Mouse (Mus musculus): ENCODE data around the gene Caskin1. TPM values are rescaled to one million over a fixed set of nuclear protein-coding genes. Genes with fewer than 3 reads are reported as not detected.

Gene Caskin1
- 109 and 125 TPM in 2 replicates for polyA plus RNA-seq (2012; rRNA removed)

DNA sequence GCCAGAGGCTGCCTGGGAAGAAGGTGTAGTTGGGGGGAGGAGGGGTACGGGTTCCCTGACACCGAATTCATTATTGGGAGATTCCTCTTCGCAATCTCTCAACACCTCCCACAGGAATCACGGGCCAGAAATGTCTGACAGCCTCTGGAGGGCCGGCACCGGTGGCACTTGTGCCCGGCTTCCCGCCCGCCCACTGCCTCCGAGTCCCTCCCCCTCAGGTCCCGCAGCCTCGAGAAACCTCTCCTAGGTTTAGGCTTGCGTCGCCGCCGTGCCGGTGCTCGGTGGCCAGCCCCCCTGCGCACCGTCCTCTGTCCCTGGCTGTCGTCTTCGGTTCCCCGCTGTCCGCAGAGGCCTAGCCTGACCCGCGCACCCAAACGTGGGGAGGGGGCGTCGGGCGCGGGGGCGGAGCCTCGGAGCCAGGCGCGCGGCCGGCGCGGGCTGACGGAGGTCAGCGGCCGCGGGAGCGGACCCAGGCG lies at the start of gene Caskin1:
Gene Caskin1, plus strand, starts transcription at position 416 of the 476 bp plus-strand sequence.

GRCm38 (mm10) chr17:24442632-24443155 lies 45.7 kb upstream of the Caskin1 start, which contains the start of gene Dnase1l2:
Gene Dnase1l2 (minus strand): TSS chr17:24443105.

DNA sequence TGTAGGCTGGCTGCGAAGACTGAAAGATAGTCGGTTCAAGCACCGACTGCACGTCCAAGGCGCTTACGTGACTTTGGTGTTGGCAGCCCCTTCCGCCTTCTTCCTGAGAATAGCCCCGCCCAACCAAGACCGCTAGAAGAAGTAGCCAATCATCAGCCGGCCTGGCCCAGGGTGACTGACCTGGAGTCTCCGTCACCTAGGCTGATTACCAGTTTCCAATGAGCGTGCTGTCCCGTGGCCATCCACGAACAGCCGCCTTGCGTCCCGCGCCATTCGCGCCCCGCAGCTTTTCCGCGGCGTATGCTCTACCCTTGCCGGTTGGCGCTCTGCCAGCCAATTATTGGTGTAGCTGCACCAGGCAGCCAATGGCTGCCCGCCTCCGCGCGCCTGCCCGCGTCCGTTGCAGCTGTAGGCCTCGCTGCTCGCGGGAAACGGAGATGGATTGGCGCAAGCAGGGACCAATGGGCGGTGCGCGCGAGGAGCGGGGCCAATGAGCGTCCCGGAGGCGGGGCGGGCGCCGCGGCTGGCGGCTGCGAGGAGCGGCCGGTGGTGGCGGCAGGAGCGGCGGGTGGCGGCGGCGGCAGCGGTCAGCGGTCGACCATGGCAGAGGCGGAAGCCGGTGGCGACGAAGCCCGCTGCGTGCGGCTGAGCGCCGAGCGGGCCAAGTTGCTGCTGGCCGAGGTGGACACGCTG lies 18.3 kb upstream of the Caskin1 start, which contains the start of the genes E4f1 and Pgp:
Gene E4f1, minus strand, starts transcription at position 404 of the 693 bp plus-strand sequence.
Gene Pgp, plus strand, starts transcription at position 483 of the 693 bp plus-strand sequence.

DNA sequence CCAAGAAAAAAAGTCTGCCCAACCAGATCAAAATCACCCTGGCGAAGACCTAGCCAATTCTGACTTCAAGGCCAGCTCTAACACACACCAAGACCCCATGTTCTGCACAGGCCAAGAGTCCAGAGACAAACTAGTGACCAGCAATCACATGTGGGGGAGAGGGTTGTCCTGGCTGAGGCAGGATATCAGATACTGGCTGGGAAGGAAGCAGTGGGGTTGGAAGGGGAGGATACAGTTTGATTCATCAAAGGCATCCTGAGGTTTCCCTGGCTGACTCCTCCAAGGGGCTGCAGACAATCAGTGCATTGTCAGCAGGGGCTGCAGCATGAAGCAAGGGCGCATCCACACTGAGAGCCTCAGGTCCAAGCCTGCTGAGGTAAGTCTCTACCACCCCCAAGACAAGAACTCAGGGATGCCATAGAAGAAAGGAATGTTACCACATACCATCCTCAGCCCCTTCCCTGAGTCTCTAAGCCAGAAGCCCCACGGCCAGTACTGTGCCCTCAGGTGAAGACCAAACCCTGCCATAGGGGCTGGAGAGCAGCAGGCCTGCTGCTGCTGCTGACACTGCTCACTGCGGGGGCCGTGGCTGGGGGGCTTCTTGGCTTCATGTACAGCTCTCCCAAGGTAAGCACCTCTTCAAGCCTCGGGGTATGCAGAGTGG lies 14.7 kb upstream of the Caskin1 start, which contains the start of gene Bricd5:
Gene Bricd5, plus strand, starts transcription at position 273 of the 664 bp plus-strand sequence.

GRCm38 (mm10) chr17:24478663-24479380 lies 9.6 kb upstream of the Caskin1 start, which contains the start of gene Mlst8:
Gene Mlst8 (minus strand): TSS chr17:24479078.

DNA sequence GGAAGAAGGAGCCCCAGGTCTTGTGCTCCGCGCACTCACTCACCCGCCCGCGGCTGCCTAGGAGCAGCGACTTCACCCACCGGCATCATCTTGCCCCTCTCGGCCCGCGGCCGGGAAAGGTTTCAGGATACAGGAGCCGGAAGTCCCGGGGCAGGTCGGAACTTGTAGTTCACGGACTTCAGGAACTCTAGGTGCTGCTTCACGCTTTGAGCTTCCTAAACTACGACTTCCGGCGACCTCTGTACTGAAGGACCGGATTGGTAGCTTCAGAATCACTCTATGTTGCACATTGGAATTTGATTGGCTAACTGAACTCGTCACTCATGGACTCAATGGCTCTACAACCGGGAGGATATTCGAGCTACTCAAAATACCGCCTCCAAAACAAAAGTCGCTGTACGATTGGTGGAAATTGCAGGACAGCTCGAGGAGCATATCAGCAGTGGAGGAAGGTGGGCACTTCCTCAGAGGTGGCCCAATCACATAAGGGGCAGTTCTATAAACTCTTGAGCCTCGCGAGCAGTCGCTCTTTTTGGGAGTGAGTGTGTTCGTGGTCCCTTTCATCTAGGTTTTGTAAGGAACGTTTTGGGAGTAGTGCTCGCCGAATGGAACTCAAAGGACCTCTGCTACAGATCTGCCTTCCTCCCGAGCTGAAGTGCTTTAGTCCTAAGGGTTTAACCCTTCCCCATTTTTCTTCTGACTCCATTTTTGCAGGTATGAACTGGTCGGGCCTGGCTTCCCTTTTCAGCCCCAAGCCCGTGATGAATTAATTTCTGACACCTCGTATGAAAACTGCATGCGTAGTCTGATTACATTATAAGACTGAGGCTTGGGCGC lies 39.5 kb downstream of the Caskin1 start, which contains the start of gene Traf7:
Gene Traf7, minus strand, starts transcription at position 216 of the 837 bp plus-strand sequence.

DNA sequence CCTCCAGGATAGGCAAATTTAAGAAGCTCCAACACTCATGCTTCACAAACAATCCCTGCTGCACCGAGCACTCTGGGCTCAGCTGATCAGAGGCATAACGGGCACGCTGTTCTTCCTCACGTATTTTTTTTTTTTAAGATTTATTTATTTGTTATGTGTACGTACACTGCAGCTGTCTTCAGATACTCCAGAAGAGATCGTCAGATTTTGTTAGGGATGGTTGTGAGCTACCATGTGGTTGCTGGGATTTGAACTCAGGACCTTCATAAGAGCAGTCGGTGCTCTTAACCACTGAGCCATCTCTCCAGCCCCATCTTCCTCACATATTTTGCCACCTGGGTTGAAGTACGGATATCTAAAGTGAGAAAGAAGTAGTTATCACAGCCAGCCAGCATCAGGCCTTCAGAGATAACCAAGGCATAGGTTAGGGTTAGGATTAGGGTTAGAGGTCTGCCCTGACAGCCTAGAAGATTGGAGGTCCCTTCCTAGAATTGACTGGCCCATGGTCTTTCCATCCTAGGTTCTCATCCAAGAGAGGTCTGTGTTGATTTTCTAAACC lies 45.8 kb downstream of the Caskin1 start, which contains the start of gene Rab26:
Gene Rab26, minus strand, starts transcription at position 51 of the 559 bp plus-strand sequence.

GRCm38 (mm10) chr17:24549618-24550415 lies 61.4 kb downstream of the Caskin1 start, which contains the start of gene Pkd1:
Gene Pkd1 (plus strand): TSS chr17:24549834.

Other genes with a start within 250 kb of the Caskin1 start
- gene Ccnf, start 237.1 kb upstream of the Caskin1 start, polyA plus RNA-seq (2012; rRNA removed), result 9.5 and 10.0 TPM in 2 replicates
- 1.2 TPM in 2 replicates for gene Abca17, start 137.5 kb upstream of the Caskin1 start, polyA plus RNA-seq (2012; rRNA removed)
- gene Abca3, start 136.7 kb upstream of the Caskin1 start, polyA plus RNA-seq (2012; rRNA removed), result 51.3 and 52.5 TPM in 2 replicates
- gene Rnps1, start 74.0 kb upstream of the Caskin1 start, polyA plus RNA-seq (2012; rRNA removed), result 342 and 369 TPM in 2 replicates
- 21.5 and 23.7 TPM in 2 replicates for gene Eci1, start 62.0 kb upstream of the Caskin1 start, polyA plus RNA-seq (2012; rRNA removed)
- 31.0 and 36.4 TPM in 2 replicates for gene Dnase1l2, start 45.5 kb upstream of the Caskin1 start, polyA plus RNA-seq (2012; rRNA removed)
- gene E4f1, start 18.3 kb upstream of the Caskin1 start, polyA plus RNA-seq (2012; rRNA removed), result 80.4 and 89.3 TPM in 2 replicates
- 51.9 and 56.2 TPM in 2 replicates for gene Pgp, start 18.2 kb upstream of the Caskin1 start, polyA plus RNA-seq (2012; rRNA removed)
- gene Bricd5, start 14.7 kb upstream of the Caskin1 start, polyA plus RNA-seq (2012; rRNA removed), result 0.67 and 1.4 TPM in 2 replicates
- 40.6 TPM in 2 replicates for gene Mlst8, start 9.5 kb upstream of the Caskin1 start, polyA plus RNA-seq (2012; rRNA removed)
- 317 and 344 TPM in 2 replicates for gene Traf7, start 39.3 kb downstream of the Caskin1 start, polyA plus RNA-seq (2012; rRNA removed)
- gene Rab26, start 45.6 kb downstream of the Caskin1 start, polyA plus RNA-seq (2012; rRNA removed), result 14.9 and 17.8 TPM in 2 replicates
- gene Pkd1, start 61.2 kb downstream of the Caskin1 start, polyA plus RNA-seq (2012; rRNA removed), result 72.1 and 73.5 TPM in 2 replicates
- gene Tsc2, start 144.0 kb downstream of the Caskin1 start, polyA plus RNA-seq (2012; rRNA removed), result 152 and 155 TPM in 2 replicates
- gene Nthl1, start 144.1 kb downstream of the Caskin1 start, polyA plus RNA-seq (2012; rRNA removed), result 13.9 and 14.3 TPM in 2 replicates
- gene Slc9a3r2, start 161.7 kb downstream of the Caskin1 start, polyA plus RNA-seq (2012; rRNA removed), result 48.9 and 51.1 TPM in 2 replicates
- gene Npw, start 169.9 kb downstream of the Caskin1 start, polyA plus RNA-seq (2012; rRNA removed), result 0.31 and 0.40 TPM in 2 replicates
- 73.8 and 74.1 TPM in 2 replicates for gene Zfp598, start 181.1 kb downstream of the Caskin1 start, polyA plus RNA-seq (2012; rRNA removed)
- gene Syngr3, start 201.4 kb downstream of the Caskin1 start, polyA plus RNA-seq (2012; rRNA removed), result 153 and 170 TPM in 2 replicates
- gene Gfer, start 207.6 kb downstream of the Caskin1 start, polyA plus RNA-seq (2012; rRNA removed), result 28.7 and 30.4 TPM in 2 replicates
- 7.4 and 8.2 TPM in 2 replicates for gene Noxo1, start 207.6 kb downstream of the Caskin1 start, polyA plus RNA-seq (2012; rRNA removed)
- gene Tbl3, start 219.1 kb downstream of the Caskin1 start, polyA plus RNA-seq (2012; rRNA removed), result 63.2 and 66.6 TPM in 2 replicates
- gene Rnf151, start 229.5 kb downstream of the Caskin1 start, polyA plus RNA-seq (2012; rRNA removed), result 0.28 TPM in 2 replicates
- 1,636 and 1,660 TPM in 2 replicates for gene Rps2, start 229.5 kb downstream of the Caskin1 start, polyA plus RNA-seq (2012; rRNA removed)
- 265 and 272 TPM in 2 replicates for gene Ndufb10, start 235.9 kb downstream of the Caskin1 start, polyA plus RNA-seq (2012; rRNA removed)
- gene Rpl3l, start 239.2 kb downstream of the Caskin1 start, polyA plus RNA-seq (2012; rRNA removed), result 0.08 and 0.35 TPM in 2 replicates
- 36.6 and 37.8 TPM in 2 replicates for gene Msrb1, start 248.0 kb downstream of the Caskin1 start, polyA plus RNA-seq (2012; rRNA removed)

All from central nervous system, embryonic 18 days (tissue).